ENCODE assay signal across 31 mouse cellular contexts in genomic region chr12:100780416-100780815, GRCm38 (mm10).
"Had no signal": no experiment of that assay in that cellular context is flagged by ENCODE, and none has a peak within 500 bp of the region (broad histone marks: within the 10 kb centered on the region; RNA-seq: fewer than 3 reads in every experiment).

No protein-coding gene starts in this region.

- H3K36me3 ChIP-seq: heart, embryonic 10.5 days; heart, embryonic 13.5 days; heart, embryonic 15.5 days; hindbrain, embryonic 10.5 days; hindbrain, embryonic 12.5 days; hindbrain, embryonic 13.5 days; hindbrain, embryonic 15.5 days; intestine, embryonic 15.5 days; kidney, embryonic 15.5 days had no signal

- H3K4me3 ChIP-seq: heart, adult 2 months; heart, embryonic 10.5 days; heart, embryonic 13.5 days; heart, embryonic 15.5 days; hindbrain, embryonic 10.5 days; hindbrain, embryonic 12.5 days; hindbrain, embryonic 13.5 days; hindbrain, embryonic 15.5 days; intestine, embryonic 15.5 days; kidney, embryonic 15.5 days; layer of hippocampus, adult 2 months had no signal

- ATAC-seq: hindbrain, embryonic 16.5 days; hindbrain, postnatal 0 days; inflammation-experienced regulatory T-cells, adult 6 months; intestine, embryonic 15.5 days; intestine, embryonic 16.5 days; intestine, postnatal 0 days had no signal

- DNase-seq: heart, postnatal 14 days; heart, postnatal 36 days; kidney, adult 11 months; kidney, adult 2 months; kidney, adult 8-10 months; kidney, adult 9 months; kidney, postnatal 10 days; kidney, postnatal 14 days; kidney, postnatal 25 days; kidney, postnatal 4 days; layer of hippocampus, adult 9-11 months; layer of hippocampus, postnatal 36 days had no signal

- H3K4me2 ChIP-seq: heart, embryonic 11.5 days; heart, embryonic 15.5 days; hindbrain, embryonic 12.5 days; hindbrain, embryonic 13.5 days had no signal

- H3K9me3 ChIP-seq: heart, embryonic 10.5 days; heart, embryonic 13.5 days; heart, embryonic 15.5 days; hindbrain, embryonic 10.5 days; hindbrain, embryonic 12.5 days; hindbrain, embryonic 13.5 days; hindbrain, embryonic 15.5 days; intestine, embryonic 15.5 days; kidney, embryonic 15.5 days had no signal

- H3K4me1 ChIP-seq: intestine, embryonic 15.5 days had no signal

- H3K9ac ChIP-seq: heart, embryonic 13.5 days; heart, embryonic 15.5 days; hindbrain, embryonic 12.5 days; hindbrain, embryonic 14.5 days; hindbrain, embryonic 15.5 days; intestine, embryonic 15.5 days; kidney, embryonic 15.5 days had no signal

- H3K27ac ChIP-seq: heart, embryonic 15.5 days; kidney, postnatal 0 days had no signal

- H3K27me3 ChIP-seq: heart, embryonic 13.5 days; heart, embryonic 15.5 days; hindbrain, embryonic 12.5 days; hindbrain, embryonic 13.5 days; hindbrain, embryonic 15.5 days; intestine, embryonic 15.5 days; kidney, embryonic 15.5 days had no signal
